Mouse (Mus musculus) midbrain, embryonic 15.5 days (tissue): ENCODE measurements around the gene Gng13. TPM values are rescaled to one million over a fixed set of nuclear protein-coding genes. Genes with fewer than 3 reads are reported as not detected.
A peak's percentile ranks its signal among the peaks of the same experiment; 100 is the strongest.

Experiments used
- ATAC-seq: fragments of 200-750 bp; cut with Nextera tagmentation; replicated peaks from 2 replicates; pipeline ENCODE4 v1.8.0; 2017; ENCODE audit warnings: moderate TSS enrichment
- H3K27ac ChIP-seq: fragments of 300-500 bp; sonication (generic); 2 replicates; pipeline ENCODE4 v1.5.1; 2015; ENCODE audit warnings: mild to moderate bottlenecking, inconsistent platforms
- H3K27me3 ChIP-seq: fragments of 300-500 bp; sonication (generic); replicated peaks from 2 replicates; pipeline ENCODE4 v1.6.1; 2015; ENCODE audit warnings: inconsistent platforms
- H3K36me3 ChIP-seq: fragments of 300-500 bp; sonication (generic); replicated peaks from 2 replicates; pipeline ENCODE4 v1.6.1; 2015; ENCODE audit warnings: inconsistent platforms
- H3K4me1 ChIP-seq: fragments of 300-500 bp; sonication (generic); 2 replicates; pipeline ENCODE4 v1.6.1; 2015; ENCODE audit warnings: inconsistent platforms
- H3K4me2 ChIP-seq: fragments of 300-500 bp; sonication (generic); 2 replicates; pipeline ENCODE4 v1.6.1; 2015; ENCODE audit warnings: inconsistent platforms, mild to moderate bottlenecking, moderate library complexity
- H3K4me3 ChIP-seq: fragments of 300-500 bp; sonication (generic); 2 replicates; pipeline ENCODE4 v1.5.1; 2015; ENCODE audit warnings: mild to moderate bottlenecking, inconsistent platforms
- H3K9ac ChIP-seq: fragments of 300-500 bp; sonication (generic); 2 replicates; pipeline ENCODE4 v1.6.1; 2015; ENCODE audit warnings: mild to moderate bottlenecking, inconsistent platforms
- H3K9me3 ChIP-seq: fragments of 300-500 bp; sonication (generic); 2 replicates; pipeline ENCODE4 v1.6.1; 2016; ENCODE audit warnings: inconsistent platforms
- WGBS: fragments of 180-500 bp; shearing (Covaris S2); methylation state at CpG from one replicate; pipeline ENCODE4 v1.1.7; 2015; ENCODE audit warnings: mixed read lengths; 5-methylcytosine and 5-hydroxymethylcytosine counted together
- polyA plus RNA-seq: library from polyadenylated mRNA; unstranded; fragments of >200 nt; fragmentation: Nextera tagmentation; extraction: Ambion mirVana; gene quantifications from 2 replicates; pipeline ENCODE4 v1.2.1, GENCODE M21; 2015

The Gng13 gene
- 3.5 and 4.0 TPM in 2 replicates for polyA plus RNA-seq

DNA sequence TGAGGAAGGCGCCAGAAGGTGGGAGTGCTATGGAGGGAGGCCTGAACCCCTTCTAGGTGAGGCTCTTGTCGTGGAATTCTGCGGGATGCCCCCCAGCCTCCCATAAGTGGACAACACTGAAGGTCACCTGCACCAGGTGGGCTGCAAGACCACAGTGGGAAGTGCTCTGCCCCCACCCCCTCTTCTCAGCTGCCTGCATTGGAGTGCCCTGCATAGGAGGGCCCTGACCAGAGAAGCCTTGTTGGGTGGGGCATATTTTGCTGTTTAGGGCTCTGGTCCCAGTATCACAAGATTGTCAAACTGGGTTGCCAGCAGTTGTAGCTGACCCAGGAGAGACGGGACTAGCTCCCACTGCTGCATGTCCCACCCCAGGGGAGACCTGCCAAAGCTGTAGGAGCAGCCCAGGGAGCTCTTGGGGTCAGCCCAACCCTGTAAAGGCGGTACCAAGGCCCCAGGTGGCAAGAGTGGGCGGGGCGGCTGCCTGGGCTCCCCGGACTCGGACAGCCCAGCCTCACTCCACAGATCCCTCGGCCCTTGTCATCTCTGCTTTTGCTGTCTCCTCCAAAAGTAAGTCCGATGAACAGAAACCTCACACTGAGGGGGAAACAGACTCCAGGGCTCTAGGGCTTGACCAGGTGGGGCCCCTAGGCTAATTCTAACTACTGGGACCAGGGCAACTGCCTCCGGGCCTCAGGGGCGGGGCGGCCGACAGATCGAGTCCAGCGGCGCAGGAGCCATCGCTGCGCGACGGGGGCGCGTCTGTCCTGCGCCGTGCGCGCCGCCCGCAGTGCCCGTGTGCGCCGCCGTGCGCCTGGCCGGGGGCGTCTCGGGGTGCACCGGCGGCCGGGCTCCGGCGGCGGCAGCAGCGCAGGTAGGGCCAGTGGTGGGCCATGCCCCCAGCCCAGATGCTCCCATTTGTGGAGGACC, at the start of gene Gng13:
Gene Gng13 (plus strand): TSS at position 461 of the 927 bp plus-strand sequence.
- Histone ChIP-seq H3K9ac (peak within 1 kb of the TSS; percentile 51), H3K4me3 (peak within 1 kb of the TSS; percentile 42), H3K36me3 (no peaks in the 10 kb centered on the region), H3K4me2 (peak within 1 kb of the TSS; percentile 88), H3K27ac (no peak within 1 kb of the TSS), H3K4me1 (peaks cover 7% of the 10 kb centered on the region), H3K9me3 (no peaks in the 10 kb centered on the region), H3K27me3 (peaks cover 27% of the 10 kb centered on the region)
- 2% methylated on average over 45 of the region's 45 CpGs for WGBS
- no peak for ATAC-seq

DNA sequence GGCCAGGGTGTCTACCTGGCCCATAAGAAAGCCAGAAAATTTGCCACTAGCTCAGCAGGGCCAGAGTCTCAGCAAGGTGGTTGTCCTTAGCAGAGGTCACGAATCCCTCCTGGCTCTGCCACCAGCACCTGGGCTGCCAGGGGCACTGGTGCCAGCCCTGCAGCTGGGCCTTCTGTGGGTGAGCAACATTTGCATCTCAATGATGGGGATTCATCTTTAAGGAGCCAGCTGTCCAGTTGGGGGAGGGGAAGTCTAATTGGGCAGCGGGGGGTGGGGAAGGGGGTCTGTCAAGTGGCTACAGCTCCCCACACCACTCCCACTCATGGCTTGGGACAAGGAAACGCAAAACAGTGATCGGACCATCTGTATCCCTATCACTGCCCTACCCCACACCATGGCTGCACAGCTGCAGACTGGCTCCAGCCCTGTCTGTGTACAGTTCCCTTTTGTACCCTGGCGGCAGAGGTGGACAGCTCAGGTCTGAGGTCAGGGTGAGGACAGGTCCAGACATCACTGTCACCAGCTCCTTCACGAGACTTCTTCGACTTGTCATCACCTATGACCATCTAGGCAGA, 48.4 kb upstream of the Gng13 start:
- H3K4me1 ChIP-seq = peaks cover 15% of the 10 kb centered on the region; the same call in 1 of the 2 replicates
- H3K27me3 ChIP-seq = no peaks in the 10 kb centered on the region
- H3K9me3 ChIP-seq = no peaks in the 10 kb centered on the region
- no peak for ATAC-seq
- H3K36me3 ChIP-seq = no peaks in the 10 kb centered on the region
- H3K4me3 ChIP-seq = no peak overlapping the region
- H3K4me2 ChIP-seq = no peak overlapping the region
- 59% methylated on average over 7 of the region's 7 CpGs for WGBS
- H3K27ac ChIP-seq = no peak overlapping the region
- H3K9ac ChIP-seq = no peak overlapping the region

DNA sequence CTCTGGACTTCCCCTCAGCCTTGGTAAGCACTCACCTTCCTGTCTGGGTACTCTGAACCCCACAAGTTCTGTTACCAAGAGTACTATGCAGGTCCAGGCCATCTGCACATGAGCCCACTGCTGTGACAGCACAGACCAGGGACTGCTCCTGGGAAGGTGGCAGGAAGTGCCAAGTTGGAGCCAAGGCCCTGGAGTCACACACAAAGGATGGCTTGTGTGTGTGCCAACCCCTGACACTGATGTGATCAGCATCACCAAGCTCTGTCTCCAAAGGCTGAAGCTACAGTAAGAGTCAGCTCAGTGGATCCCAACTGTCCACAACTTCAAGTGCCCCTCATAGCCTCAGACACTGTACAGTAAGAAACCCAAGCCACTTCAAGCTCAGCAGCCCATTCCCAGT, 44.0 kb upstream of the Gng13 start:
- H3K27ac ChIP-seq = no peak overlapping the region
- peaks cover 7% of the 10 kb centered on the region; the same call in 1 of the 2 replicates for H3K4me1 ChIP-seq
- H3K4me2 ChIP-seq = no peak overlapping the region
- no peaks in the 10 kb centered on the region for H3K36me3 ChIP-seq
- no peaks in the 10 kb centered on the region for H3K27me3 ChIP-seq
- no peak overlapping the region for H3K4me3 ChIP-seq
- ATAC-seq = no peak
- no peak overlapping the region for H3K9ac ChIP-seq
- H3K9me3 ChIP-seq = no peaks in the 10 kb centered on the region

DNA sequence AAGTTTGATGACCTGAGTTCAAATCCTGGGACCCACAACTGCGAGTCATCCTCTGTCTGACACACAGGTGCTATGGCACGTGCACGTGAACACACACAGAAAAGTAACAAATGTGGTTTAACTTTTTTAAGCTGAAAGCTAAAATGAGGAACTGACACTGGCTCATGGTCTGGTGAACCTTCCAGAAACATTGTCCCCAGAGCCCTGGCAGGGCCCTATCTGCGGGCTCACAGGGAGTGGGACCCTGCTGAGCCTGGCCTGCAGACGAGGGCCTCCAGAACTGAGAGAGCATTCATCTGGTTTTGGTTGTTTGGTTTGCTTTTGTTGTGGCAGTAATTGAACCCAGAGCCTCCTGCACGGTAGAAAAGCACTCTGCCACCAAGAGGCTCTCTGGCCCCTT, 39.0 kb upstream of the Gng13 start:
- no peaks in the 10 kb centered on the region for H3K27me3 ChIP-seq
- no peak overlapping the region for H3K4me3 ChIP-seq
- no peak overlapping the region for H3K27ac ChIP-seq
- no peak for ATAC-seq
- no peaks in the 10 kb centered on the region for H3K36me3 ChIP-seq
- no peak overlapping the region for H3K4me2 ChIP-seq
- no peak overlapping the region for H3K9ac ChIP-seq
- 56% methylated on average over 6 of the region's 6 CpGs for WGBS
- H3K9me3 ChIP-seq = no peaks in the 10 kb centered on the region
- H3K4me1 ChIP-seq = peaks cover 10% of the 10 kb centered on the region

DNA sequence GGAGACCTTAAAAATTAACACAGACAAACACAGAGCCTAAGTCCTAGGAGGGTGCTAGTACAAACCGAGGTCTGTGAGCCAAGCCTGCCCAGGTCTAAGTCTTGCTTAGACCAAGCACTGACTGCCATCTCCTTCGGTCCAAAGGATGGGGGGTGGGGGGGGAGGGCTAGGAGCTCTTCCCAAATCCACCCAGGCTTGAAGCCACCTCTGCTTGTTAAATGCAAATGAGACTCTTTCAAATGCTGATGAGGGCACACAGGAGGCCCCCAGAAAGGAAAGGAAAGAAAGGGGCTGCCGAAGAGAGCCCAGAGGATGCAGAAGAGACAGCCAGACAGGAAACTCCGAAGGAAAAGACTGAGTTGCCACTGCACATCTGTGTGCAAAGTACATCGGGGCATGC, 37.2 kb upstream of the Gng13 start:
- no peak overlapping the region for H3K27ac ChIP-seq
- no peak for ATAC-seq

DNA sequence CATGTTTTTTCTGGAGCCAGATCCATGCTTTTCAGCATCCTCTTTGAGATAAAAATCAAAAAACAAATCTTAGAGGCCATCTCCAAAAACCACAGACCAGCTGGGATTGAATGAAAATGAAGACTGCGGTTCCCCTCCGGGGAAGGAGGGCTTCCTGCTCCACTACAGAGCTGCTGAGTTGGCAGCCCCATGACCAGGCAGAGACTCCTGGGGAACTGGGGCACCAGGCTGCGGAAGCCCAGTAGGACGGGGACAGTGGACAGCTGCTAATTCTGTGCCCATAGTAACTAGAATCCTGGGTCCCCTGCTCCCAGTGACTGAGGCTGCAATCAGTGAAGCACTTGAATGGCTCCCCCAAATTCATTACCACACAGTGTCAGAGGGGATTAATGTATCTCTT, 35.3 kb upstream of the Gng13 start:
- Histone ChIP-seq H3K9me3 (no peaks in the 10 kb centered on the region), H3K4me3 (no peak overlapping the region), H3K36me3 (no peaks in the 10 kb centered on the region), H3K27ac (no peak overlapping the region), H3K4me2 (no peak overlapping the region), H3K4me1 (peaks cover 10% of the 10 kb centered on the region), H3K9ac (no peak overlapping the region), H3K27me3 (no peaks in the 10 kb centered on the region)
- WGBS = 77% methylated on average over 4 of the region's 4 CpGs
- no peak for ATAC-seq

More for the DNA sequence above, 37.2 kb upstream of the Gng13 start:
- Histone ChIP-seq H3K4me3 (no peak overlapping the region), H3K4me2 (no peak overlapping the region), H3K9ac (no peak overlapping the region), H3K36me3 (no peaks in the 10 kb centered on the region), H3K4me1 (peaks cover 10% of the 10 kb centered on the region), H3K9me3 (no peaks in the 10 kb centered on the region), H3K27me3 (no peaks in the 10 kb centered on the region)
- 1% methylated on average over 5 of the region's 5 CpGs for WGBS

DNA sequence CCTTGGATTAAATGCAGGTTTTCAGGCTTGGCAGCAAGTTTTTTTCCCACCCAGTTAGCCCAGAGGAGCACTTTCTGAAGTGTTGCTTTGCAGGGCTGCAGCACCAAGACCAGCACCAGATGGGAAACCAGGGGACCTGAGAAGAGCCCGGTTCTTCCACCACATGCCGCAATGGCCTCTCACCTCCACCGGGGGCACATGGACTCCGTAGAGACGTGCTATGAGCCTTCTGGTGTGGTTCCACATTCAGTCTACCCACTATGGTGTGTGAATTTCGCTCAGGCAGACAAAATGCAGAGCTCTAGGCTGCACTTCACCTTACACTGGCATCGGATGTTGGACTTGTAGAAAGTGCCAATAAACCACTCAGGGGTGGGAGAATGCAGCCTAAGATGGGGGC, 30.6 kb upstream of the Gng13 start:
- no peaks in the 10 kb centered on the region for H3K27me3 ChIP-seq
- no peak overlapping the region for H3K4me2 ChIP-seq
- no peak for ATAC-seq
- H3K27ac ChIP-seq = no peak overlapping the region
- no peaks in the 10 kb centered on the region for H3K36me3 ChIP-seq
- 0 out of 2 replicates have a peak, but pooled peaks cover 3% of the 10 kb centered on the region for H3K4me1 ChIP-seq
- H3K9ac ChIP-seq = no peak overlapping the region
- WGBS = 53% methylated on average over 7 of the region's 7 CpGs
- H3K4me3 ChIP-seq = no peak overlapping the region
- H3K9me3 ChIP-seq = no peaks in the 10 kb centered on the region

DNA sequence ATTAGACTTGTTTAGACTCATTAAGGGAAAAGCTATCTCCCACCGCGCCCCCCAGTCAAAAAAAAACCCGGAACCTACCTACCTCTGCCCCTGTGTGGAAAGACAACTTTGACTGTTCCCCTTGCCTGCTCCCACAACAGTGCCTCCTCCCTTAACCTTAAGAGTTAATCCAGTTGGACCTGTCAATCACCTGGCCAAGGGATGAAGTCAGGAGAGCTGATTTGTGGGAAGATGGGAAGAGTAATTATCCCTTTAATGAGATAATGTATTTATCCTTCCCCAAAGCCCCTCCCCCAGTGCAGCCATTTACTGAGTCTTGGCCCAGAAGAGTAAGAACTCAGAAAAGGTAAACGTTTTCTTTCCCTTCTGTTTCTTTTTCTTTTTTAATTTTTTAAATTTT, 28.0 kb upstream of the Gng13 start:
- H3K4me3 ChIP-seq = no peak overlapping the region
- H3K4me1 ChIP-seq = 0 out of 2 replicates have a peak, but pooled peaks cover 3% of the 10 kb centered on the region
- no peaks in the 10 kb centered on the region for H3K9me3 ChIP-seq
- no peak for ATAC-seq
- H3K27me3 ChIP-seq = no peaks in the 10 kb centered on the region
- 77% methylated on average over 4 of the region's 4 CpGs for WGBS
- no peaks in the 10 kb centered on the region for H3K36me3 ChIP-seq
- no peak overlapping the region for H3K4me2 ChIP-seq
- no peak overlapping the region for H3K27ac ChIP-seq
- no peak overlapping the region for H3K9ac ChIP-seq

DNA sequence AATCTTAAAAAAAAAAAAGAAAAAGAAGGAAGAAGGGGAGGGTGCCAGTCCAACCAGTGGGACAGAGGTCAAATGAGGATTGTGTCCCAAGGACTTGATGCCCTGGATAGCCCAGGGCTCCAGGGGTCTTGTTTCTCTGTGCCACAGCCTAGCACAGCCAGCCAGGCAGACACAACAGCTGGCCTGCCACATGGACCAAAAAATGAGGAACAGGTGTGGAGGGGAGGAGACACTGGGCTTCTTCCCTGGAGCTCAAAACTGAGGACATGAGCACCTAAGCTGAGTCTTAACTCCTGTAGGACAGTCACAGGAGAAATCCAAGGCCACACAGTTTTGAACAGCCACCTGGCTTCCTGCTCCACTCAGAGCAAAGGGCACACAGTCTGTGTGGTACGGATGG, 20.7 kb upstream of the Gng13 start:
- Histone ChIP-seq H3K27me3 (0 out of 2 replicates have a peak, but pooled peaks cover 6% of the 10 kb centered on the region), H3K9ac (no peak overlapping the region), H3K9me3 (no peaks in the 10 kb centered on the region), H3K4me3 (no peak overlapping the region), H3K36me3 (no peaks in the 10 kb centered on the region), H3K4me1 (no peaks in the 10 kb centered on the region), H3K27ac (no peak overlapping the region), H3K4me2 (no peak overlapping the region)
- 41% methylated on average over 1 of the region's 1 CpGs for WGBS
- no peak for ATAC-seq

DNA sequence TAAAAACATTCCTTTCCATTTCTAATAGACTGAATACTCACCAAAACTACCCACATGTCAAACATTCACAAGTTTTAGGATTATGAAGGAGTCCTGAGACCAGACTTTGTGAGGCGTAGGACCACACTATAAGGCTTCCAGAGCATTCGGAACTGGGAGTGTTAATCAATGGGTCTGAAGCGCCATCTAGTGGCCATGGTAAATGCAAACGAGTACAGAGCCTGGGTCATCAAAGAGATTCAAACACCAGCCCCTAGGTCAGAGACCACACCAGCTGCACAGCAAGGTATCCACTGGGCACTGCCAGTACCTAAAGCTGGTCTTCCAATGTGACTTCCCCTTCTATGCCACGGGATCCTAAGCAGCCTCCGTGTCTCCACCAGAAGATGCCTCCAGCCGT, 18.5 kb upstream of the Gng13 start:
- Histone ChIP-seq H3K9ac (no peak overlapping the region), H3K4me2 (no peak overlapping the region), H3K4me3 (no peak overlapping the region), H3K4me1 (no peaks in the 10 kb centered on the region), H3K27ac (no peak overlapping the region), H3K9me3 (no peaks in the 10 kb centered on the region), H3K36me3 (no peaks in the 10 kb centered on the region), H3K27me3 (0 out of 2 replicates have a peak, but pooled peaks cover 6% of the 10 kb centered on the region)
- ATAC-seq = 0 out of 2 replicates have a peak, but pooled peaks have one; percentile 48
- 11% methylated on average over 7 of the region's 7 CpGs for WGBS

DNA sequence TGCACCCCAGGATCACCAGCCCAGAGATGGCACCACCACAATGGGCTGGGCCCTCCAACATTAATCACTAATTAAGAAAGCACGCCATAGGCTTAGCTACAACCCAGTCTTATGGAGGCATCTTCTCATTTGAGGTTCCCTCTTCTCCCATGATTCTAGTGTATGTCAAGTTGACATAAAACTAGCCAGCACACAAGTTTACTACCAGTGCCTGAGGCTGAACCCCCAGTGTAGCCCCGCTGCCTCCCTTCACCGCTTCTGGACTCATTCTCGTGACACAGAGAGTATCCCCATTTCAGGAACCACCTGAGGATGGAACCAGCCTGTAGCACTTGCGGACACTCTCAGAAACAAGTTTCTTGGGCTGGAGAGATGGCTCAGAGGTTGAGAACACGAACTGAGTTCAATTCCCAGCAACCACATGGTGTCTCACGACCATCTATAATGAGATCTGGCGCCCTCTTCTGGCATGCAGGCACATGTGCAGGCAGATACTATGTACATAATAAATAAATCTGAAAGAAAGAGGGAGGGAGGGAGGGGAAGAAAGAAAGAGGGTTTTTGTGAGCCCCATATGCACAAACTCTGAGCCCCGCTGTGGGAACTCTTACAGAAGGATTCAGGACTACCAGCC, 16.0 kb upstream of the Gng13 start:
- ATAC-seq = no peak
- Histone ChIP-seq H3K27me3 (0 out of 2 replicates have a peak, but pooled peaks cover 6% of the 10 kb centered on the region), H3K36me3 (no peaks in the 10 kb centered on the region), H3K9ac (no peak overlapping the region), H3K4me2 (no peak overlapping the region), H3K27ac (no peak overlapping the region), H3K9me3 (no peaks in the 10 kb centered on the region), H3K4me3 (no peak overlapping the region), H3K4me1 (no peaks in the 10 kb centered on the region)
- 59% methylated on average over 9 of the region's 9 CpGs for WGBS

DNA sequence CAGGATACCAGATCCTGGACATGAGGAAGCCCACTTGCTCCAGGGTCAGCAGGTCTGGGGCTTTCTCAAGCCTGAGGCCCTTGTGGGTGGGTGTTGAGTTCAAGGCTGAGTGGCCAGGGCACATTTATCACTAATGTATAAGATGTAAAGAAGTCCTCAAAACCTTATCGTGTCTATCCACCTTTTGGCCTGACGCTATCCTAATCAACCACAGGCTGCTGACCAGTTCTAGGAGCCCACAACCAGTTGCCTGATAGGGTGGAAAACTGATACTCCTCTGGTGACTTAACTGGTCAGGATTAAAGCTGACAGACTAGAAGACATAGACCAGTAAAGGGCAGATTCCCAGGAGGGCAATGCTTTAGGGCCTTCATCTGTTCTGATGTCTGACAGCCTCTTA, 7.0 kb upstream of the Gng13 start:
- ATAC-seq = no peak
- no peaks in the 10 kb centered on the region for H3K4me1 ChIP-seq
- 93% methylated on average over 2 of the region's 2 CpGs for WGBS
- no peak overlapping the region for H3K4me2 ChIP-seq
- no peaks in the 10 kb centered on the region for H3K27me3 ChIP-seq
- H3K9me3 ChIP-seq = no peaks in the 10 kb centered on the region
- no peaks in the 10 kb centered on the region for H3K36me3 ChIP-seq
- H3K9ac ChIP-seq = no peak overlapping the region
- H3K27ac ChIP-seq = no peak overlapping the region
- H3K4me3 ChIP-seq = no peak overlapping the region
